Mouse (Mus musculus) gastrocnemius, postnatal 36 days (tissue): ENCODE measurements at regions not wholly inside any gene's neighbourhood (a gene's known extent, or its start where the extent isn't known, plus 50 kb on each side); places are given as distances from the start of the nearest gene placed in this dataset.

Experiments used
- DNase-seq, 2 experiments: peaks; one replicate each; pipeline ENCODE4 v3.0.0; 2022
- intact Hi-C: fragments of 180-260 bp; cut with DNase I; formaldehyde crosslinking; loops from one replicate; pipeline ENCODE4 v1.15.1; 2025

- intact Hi-C loops: no loop called here
- no peak for DNase-seq
These were observed 182.8 kb upstream of the Pitrm1 start for GRCm38 (mm10) chr13:6365169-6365568.

DNA sequence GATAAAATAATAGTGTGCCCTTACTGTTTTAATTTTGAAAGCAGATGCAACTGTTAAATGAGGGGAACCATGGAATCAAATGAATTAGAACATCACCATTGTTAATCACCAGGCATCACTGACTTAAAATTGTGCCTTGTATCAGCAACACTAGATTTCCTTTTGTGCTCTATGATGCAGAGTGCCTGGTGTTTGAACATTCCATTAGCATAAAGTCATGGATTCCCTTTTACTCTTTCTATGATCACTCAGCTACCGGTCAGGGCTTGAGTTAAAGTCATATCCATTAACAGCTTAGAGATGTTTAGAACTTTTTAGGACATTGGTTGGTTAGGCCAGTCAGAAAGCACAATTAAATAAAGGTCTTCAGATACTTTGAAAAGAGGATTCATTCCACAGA is 180.3 kb upstream of the Pitrm1 start:
- intact Hi-C loops: no loop called here

GRCm38 (mm10) chr13:6374570-6375173 is 173.3 kb upstream of the Pitrm1 start:
- intact Hi-C loops: no loop called here
- no peak for DNase-seq

More for the DNA sequence above, 180.3 kb upstream of the Pitrm1 start:
- DNase-seq: no peak

- no peak for DNase-seq
- intact Hi-C loops: no loop called here
These were observed 170.0 kb upstream of the Pitrm1 start for GRCm38 (mm10) chr13:6377919-6378318.

DNA sequence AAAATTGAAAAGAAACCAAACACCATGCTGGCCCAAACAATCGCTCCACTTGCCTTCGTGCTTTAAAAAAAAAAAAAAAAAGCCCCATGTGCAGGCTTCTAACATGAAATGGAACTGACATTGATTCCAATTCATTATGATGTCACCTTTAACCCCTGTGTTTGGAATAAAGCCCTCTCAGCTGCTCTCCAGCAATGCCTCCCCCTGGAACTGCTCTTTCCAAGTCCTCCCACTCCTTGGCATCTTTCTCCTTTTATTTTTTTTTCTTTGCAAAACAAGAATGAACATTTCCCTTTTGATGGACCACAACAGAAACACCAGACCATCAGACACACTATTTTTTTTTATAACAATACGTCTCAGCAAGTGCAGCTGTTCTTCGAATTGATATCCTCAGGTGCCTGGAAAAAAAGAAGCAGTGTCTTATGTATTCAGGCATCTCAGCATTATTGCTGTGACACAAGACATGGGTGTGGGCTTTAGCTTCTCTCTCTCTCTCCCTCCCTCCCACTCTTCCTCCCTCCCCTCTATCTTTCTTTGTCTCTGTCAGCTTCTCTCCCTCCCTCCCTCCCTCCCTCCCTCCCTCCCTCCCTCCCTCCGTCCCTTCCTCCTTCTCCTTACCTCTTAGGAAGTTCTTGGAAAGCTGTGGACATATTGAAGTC is 152.3 kb upstream of the Pitrm1 start:
- no peak for DNase-seq
- intact Hi-C loops: no loop called here

DNA sequence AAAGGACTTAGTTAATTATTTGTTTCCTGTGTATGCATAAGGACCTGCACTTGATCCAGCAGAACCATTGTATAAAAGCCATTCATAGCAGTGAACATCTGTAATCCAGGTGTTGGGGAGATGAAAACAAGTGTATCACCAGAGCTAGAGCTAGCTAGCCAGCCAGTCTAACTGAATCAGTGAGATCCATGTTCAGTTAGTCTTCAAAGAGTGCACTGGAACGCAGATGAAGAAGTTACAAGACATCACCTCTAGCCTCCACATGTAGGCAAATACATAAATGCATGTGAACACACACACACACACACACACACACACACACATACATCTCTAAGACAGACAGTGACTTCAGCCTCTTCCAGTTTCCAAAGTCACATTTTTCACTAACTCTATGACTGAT is 150.3 kb upstream of the Pitrm1 start:
- DNase-seq: no peak
- intact Hi-C loops: no loop called here

- intact Hi-C loops: no loop called here
- no peak for DNase-seq
These were observed 116.1 kb upstream of the Pitrm1 start for GRCm38 (mm10) chr13:6431821-6432220.

GRCm38 (mm10) chr13:6446976-6447375 is 101.0 kb upstream of the Pitrm1 start:
- intact Hi-C loops: no loop called here

GRCm38 (mm10) chr13:6461363-6461762 is 86.6 kb upstream of the Pitrm1 start:
- no peak for DNase-seq
- intact Hi-C loops: no loop called here

More at GRCm38 (mm10) chr13:6446976-6447375, 101.0 kb upstream of the Pitrm1 start:
- DNase-seq: no peak

GRCm38 (mm10) chr13:6465911-6466419 is 82.0 kb upstream of the Pitrm1 start:
- no peak for DNase-seq
- intact Hi-C loops: loop anchor here (5.0 kb wide), 1 partner anchor 599 kb away; no protein-coding TSS in a partner anchor

DNA sequence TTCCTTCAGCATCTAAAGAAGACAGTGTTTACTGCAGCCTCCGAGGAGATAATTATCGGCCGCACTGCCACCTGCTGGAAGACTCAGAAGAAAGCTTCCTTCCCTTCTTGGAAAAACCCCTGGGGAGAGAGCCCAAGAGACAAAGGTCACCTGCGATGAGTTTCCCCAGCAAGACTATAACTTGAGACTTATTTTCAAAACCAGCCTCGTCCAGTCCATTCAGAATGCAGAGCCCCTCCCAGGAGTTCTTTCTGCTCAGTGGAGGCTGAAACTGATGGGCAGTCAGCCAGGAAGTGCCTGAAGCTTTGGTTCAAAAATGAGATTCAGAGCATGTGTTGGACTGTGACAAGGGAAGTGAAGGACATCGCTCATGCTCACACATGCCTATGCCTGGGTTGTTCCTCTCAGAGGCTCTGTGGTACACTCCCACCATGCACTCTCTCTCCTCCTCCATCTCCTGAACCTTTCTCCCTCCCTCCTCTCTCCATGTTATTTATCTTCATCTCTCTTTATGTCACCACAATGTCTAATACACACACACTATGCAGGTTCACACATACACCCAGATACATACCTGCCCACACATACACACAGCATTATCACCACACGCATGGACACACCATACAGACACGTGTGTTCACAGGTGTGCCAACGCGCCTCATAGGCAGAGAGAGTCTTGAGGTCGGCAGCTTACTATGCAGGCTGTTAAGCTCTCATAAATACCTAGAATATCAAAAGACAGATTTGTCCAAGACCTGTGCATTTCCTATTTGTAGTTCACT is 78.3 kb upstream of the Pitrm1 start:
- DNase-seq: peak; percentile 40 to 51
- intact Hi-C loops: loop anchor here (5.0 to 10.0 kb wide), 4 partner anchors 602 to 1692 kb away; no protein-coding TSS in a partner anchor

DNA sequence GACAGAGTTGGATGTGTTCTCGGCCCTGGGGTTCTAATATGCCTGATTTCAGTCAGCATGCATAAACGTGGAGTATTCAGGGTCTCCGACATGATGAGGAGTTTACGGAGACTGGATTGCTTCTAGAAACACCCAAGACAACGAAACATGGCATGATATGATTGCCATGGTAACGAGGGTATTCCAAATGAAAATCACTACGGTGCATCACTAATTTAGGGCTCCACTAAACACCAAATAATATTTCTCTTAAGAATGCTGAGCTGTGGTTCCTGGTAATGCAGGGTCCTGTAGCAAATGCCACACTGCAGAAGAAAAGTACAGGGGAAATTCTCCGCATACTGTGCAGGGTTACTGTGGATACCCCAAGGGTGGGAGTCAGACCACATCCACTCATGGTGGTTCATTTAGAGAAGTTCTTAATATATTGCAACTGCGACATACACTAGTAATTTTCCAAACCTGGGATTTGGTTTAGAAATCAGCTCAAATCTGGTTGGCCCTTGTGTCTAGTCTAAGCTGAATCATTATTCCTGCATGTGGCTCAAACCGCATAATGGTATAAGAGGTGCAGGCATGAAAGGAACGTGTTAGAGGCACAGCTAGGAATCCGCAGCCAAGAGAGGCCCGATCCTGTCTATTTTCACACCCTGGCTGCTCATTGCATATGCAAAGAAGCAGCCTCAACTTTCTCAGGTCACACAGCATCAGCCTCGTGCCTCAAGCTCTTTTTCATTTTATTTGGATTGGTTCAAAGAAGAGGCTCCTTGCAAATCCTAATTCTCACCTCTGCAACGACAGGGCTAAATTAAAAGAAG is 77.5 kb upstream of the Pitrm1 start:
- intact Hi-C loops: loop anchor here (5.0 to 10.0 kb wide), 3 partner anchors 756 to 1693 kb away; no protein-coding TSS in a partner anchor
- no peak for DNase-seq

- intact Hi-C loops: loop anchor here (2.0 to 10.0 kb wide), 4 partner anchors 757 to 1805 kb away; no protein-coding TSS in a partner anchor
- DNase-seq: peak; percentile 16 to 39
These were observed 76.3 kb upstream of the Pitrm1 start for GRCm38 (mm10) chr13:6471643-6472042.

GRCm38 (mm10) chr13:6473401-6474190 is 74.4 kb upstream of the Pitrm1 start:
- intact Hi-C loops: loop anchor here (2.0 to 10.0 kb wide), 4 partner anchors 759 to 1807 kb away; no protein-coding TSS in a partner anchor
- no peak for DNase-seq

DNA sequence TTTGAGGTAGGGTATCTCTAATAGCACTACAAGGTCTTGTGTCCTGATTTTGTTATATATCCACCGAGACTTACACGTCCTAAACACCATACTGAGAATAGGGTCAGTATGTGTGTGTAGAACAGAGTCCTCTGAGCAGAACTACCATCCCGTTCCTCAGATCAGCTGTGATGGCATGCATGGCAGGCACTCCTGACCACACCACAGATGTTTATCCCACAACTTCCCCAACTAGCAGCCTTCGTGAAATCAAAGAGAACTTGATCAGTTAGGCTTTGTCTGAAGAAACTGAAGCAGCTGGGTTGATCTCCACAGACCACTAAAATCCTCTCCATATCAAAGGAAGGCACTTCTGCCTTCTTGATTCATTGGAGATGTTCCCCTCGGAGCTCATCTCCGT is 68.3 kb upstream of the Pitrm1 start:
- DNase-seq: no peak
- intact Hi-C loops: loop anchor here (10.0 kb wide), 2 partner anchors 765 to 1535 kb away; no protein-coding TSS in a partner anchor

DNA sequence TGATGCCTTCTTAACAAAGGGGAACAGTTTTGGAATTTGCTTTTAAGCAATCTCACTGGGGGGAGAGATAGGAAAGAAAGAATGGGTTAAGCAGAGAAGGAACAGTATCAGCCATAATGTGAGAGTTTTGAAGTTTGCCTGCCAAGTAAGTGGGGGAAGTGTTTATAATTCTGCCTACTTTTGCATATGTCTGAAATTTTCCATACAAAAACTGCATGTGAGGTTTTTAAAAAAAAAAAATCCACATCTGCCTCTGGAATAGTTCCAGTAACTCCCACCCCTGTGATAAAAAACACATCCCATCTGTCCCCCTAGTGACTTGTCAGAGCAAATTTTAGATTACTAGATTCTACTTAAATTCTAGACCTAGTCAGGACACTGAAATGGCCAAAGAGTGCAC is 63.5 kb upstream of the Pitrm1 start:
- intact Hi-C loops: no loop called here

GRCm38 (mm10) chr13:6487837-6488236 is 60.1 kb upstream of the Pitrm1 start:
- intact Hi-C loops: no loop called here
- DNase-seq: no peak

More for the DNA sequence above, 63.5 kb upstream of the Pitrm1 start:
- DNase-seq: no peak

DNA sequence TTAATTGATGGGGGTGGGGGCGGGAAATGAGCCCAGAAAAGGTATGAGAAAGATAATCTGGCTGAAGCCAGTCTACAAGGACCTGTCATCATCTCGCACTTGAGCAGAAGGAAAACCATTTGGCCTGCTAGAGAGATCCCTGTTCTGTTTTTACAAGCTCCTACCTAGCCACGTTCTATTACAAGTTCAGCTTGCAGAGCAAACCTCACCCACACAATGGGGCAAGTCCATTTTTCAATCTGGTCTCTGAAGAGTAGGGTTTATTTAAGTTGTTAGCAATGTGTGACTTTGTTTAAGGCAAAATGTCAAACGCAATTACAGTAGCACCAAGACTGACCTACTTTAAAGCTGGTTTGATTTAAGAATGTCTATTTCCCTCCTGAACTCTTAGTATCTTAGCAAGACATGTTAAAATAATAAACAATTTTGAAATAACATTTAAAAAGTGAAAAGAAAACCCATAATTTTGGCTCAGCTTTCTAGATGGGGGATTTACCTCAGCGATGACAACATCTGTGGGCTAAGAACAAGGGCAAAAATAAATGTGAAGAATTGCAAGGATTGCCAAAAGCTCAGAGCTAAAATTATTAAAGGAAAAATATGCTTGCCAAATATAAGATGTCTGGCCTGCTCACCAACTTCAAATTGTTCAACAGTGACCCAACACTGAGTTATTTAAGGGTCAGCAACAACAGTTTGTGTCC is 54.9 kb upstream of the Pitrm1 start:
- no peak for DNase-seq
- intact Hi-C loops: no loop called here
